Mouse (Mus musculus) heart, postnatal 4 days (tissue): Measurements from ENCODE around the gene Rgs8. TPM values are rescaled to one million over a fixed set of nuclear protein-coding genes. Genes with fewer than 3 reads are reported as not detected.

Source experiments
- DNase-seq: peaks from one replicate; pipeline ENCODE4 v3.0.0; 2021
- total RNA-seq, 2 experiments: library from RNA; stranded (reverse); gene quantifications; 2 replicates each; pipeline ENCODE4 v1.2.3; 2021

Rgs8 gene
- total RNA-seq, 2 experiments from 2014 or later, result 0.09 TPM; not detected in 1

DNA sequence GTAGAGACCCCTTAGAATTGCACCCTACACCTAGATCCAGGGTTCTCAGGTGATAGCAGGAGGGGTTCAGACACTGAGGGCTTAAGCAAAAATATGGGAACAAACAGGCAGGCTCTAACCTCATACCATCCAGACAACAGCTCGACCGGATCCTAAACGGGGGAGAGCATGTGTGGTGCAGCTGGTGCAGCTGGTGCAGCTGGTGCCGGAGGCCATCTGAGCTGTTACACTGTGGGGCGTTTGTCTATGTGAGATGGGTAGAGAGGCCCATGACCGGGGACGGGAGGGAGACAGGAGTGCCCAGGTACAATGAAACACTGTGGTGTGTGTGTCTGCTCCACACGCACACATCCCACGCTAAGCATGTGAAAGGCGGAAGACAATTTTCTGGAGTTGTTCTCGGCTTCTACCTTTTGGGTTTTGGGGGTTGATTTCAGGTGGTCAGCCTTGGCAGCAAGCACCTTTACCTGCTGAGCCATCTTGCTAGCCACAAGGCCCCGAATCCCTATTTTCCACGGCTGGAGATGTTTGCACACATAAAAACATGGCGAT, 93.4 kb downstream of the Rgs8 start:
- DNase-seq, result no peak

DNA sequence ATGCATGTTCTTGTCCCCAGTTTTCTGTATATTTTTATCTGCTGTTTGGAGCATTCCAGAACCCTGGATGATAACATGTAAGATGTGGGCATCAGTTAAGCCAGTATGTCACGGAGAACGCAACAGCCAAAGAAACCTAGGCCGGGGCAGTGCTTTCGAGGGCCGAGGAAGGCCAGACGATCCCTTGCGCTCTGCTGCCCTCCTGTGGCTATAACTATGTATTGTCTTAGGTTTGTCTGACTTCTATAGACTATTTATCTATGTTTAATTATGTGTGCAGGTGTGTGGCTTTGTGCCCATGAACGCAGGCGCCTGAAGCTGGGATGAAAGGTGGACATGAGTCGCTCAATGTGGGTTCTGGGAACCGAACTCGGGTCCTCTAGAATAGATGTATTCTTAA, 93.9 kb downstream of the Rgs8 start:
- DNase-seq, result peak; percentile 86

GRCm38 (mm10) chr1:153747861-153748530, 95.2 kb downstream of the Rgs8 start:
- peak; percentile 51 for DNase-seq

GRCm38 (mm10) chr1:153748549-153748948, 95.7 kb downstream of the Rgs8 start:
- peak; percentile 70 for DNase-seq

- peak; percentile 82 for DNase-seq
Measured at GRCm38 (mm10) chr1:153749211-153749801, 96.5 kb downstream of the Rgs8 start, which contains the start of gene Rnasel. Gene Rnasel (plus strand): TSS chr1:153749426.

Other genes with a start within 250 kb of the Rgs8 start
- not detected for gene Shcbp1l, start 227.9 kb upstream of the Rgs8 start, total RNA-seq
- 100 to 1,000 TPM; 115 to 117 TPM for gene Dhx9, start 165.4 kb upstream of the Rgs8 start, total RNA-seq
- 1 to 10 TPM; 2.5 to 3.9 TPM for gene Npl, start 103.0 kb upstream of the Rgs8 start, total RNA-seq
- 1 to 10 TPM; 3.1 to 4.6 TPM for gene Rgs16, start 87.3 kb downstream of the Rgs8 start, total RNA-seq
- 10 to 100 TPM; 20.5 to 21.1 TPM for gene Rnasel, start 96.4 kb downstream of the Rgs8 start, total RNA-seq
- gene Rgsl1, start 191.1 kb downstream of the Rgs8 start, total RNA-seq, result not detected
- not detected for gene Teddm1b, start 221.3 kb downstream of the Rgs8 start, total RNA-seq
- not detected for gene Teddm1a, start 238.7 kb downstream of the Rgs8 start, total RNA-seq
- 100 to 1,000 TPM; 126 to 138 TPM for gene Glul, start 246.9 kb downstream of the Rgs8 start, total RNA-seq
- gene Teddm2, start 247.2 kb downstream of the Rgs8 start, total RNA-seq, result under 1 TPM; 0.16 to 0.26 TPM